Mouse (Mus musculus) right cerebral cortex, adult 2 months (tissue): ENCODE data around the gene Srek1.

Experiments
- DNase-seq, 2 experiments: peaks; one replicate each; pipeline ENCODE4 v3.0.0; 2021 to 2022; ENCODE audit warnings: low spot score in 2 of 2

Gene Srek1

DNA sequence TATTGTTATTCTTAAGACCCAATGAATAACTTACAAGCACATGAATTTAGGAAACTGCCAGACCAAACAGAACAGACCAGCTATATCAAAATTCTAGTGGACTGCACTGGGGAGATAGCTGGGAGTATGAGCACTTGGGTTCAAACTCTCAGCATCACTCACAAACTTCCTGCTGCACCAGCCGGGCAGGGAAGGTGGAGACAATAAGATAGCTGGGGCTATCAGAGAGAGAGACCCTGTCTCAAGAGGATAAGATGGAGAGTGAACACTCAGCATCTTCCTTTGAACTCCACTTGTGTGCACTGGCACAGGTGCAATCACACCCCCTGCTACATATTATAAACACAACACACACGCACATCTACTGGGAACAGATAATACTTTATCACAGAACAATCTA lies 47.5 kb downstream of the Srek1 start:
- no peak for DNase-seq

DNA sequence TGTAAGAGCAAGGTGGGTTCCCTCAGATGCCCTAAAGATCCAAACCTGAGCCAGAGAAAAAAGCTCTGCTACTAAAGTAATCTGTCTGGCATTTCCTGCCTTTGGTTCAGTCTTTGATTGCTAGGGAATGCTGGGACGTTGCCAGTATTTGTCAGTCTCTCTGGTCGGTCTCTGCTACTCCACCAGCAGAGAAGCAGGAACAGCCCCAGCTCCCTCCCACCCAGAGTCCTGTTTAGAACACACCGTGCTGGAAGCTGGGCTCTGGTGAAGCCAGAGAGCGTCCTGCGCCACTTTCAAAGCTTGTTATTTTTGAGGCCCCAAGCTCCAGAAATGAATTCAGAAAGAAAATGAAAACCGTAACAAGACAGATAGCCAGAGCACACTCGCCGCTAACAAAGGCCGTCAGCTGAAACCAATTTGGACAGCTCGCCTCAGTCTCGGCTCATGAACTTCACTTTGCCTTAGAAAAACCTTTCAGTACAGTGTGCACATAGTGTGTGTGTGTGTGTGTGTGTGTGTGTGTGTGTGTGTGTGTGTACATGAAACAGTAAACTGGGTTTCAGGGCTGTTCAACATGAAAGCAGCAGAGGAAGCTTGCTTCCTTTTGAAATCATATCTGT lies 62.9 kb downstream of the Srek1 start:
- peak; percentile 30 to 35 for DNase-seq

GRCm38 (mm10) chr13:103710359-103710781 lies 64.0 kb downstream of the Srek1 start:
- DNase-seq = no peak

GRCm38 (mm10) chr13:103705436-103705978 lies 68.9 kb downstream of the Srek1 start:
- DNase-seq = no peak

- DNase-seq = no peak
Measured at GRCm38 (mm10) chr13:103703833-103704232, 70.6 kb downstream of the Srek1 start.

DNA sequence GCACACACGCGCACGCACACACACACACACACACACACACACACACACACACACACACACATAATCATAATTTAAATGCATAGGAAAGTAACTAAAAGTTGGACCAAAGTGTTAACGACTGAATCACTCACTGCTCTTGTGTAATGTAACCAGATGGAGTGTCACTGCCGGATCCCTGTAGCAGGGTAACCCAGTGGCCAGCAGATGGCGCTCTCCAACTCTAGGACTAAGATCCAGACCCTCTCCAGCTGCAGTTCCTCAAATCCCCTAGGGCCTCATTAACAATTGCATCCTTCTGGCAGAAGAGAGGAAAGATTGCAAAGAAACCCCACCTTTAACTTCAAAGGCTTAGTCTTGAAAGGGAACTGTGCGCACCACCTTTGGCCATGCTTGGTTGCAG lies 71.0 kb downstream of the Srek1 start:
- DNase-seq = peak; percentile 73 to 77

DNA sequence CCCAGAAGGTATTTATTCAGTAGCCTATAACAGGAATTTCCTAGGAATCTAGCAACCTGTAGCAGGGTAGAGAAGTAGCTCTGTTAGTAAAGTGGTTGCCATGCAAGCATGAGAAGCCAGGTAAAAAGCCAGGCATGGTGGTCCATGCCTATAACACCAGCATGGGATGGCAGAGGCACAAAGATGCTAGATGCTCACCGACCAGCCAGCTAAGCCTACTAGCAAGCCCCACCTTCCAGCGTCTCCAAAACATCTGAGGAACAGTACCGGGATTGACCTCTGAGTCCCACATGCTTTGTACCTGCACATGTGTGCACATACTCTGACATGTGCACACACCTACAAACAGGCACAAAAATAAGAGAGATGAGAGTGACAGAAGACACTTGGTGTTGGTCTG lies 72.1 kb downstream of the Srek1 start:
- DNase-seq = no peak

- no peak for DNase-seq
Measured at GRCm38 (mm10) chr13:103700752-103701151, 73.7 kb downstream of the Srek1 start.

- DNase-seq = no peak
Measured at GRCm38 (mm10) chr13:103697993-103698392, 76.4 kb downstream of the Srek1 start.

- peak; percentile 54 to 60 for DNase-seq
Measured at GRCm38 (mm10) chr13:103696164-103696563, 78.2 kb downstream of the Srek1 start.

DNA sequence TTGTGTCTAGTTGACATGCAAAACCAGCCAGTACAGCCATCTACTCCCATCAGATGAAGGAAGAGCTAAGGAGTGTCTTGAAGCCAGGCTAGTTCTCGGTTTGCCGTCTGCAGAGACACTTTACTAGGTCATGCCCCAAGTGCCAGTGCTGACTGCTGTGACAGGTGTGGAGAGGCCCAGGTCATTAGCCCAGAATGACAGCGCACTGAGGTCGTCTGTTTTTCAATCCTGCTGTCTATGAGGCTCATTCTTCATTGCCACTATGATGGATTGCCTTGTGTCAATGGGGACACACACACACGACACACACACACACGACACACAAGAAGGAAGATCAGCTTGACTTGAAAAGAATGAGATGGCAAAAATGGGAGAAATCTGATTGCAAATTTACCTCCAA lies 79.0 kb downstream of the Srek1 start:
- no peak for DNase-seq
